Mouse (Mus musculus) right cerebral cortex, postnatal 25 days (tissue): Measurements from ENCODE around the gene Psmd2.
A peak's percentile ranks its signal among the peaks of the same experiment; 100 is the strongest.
"Not testable (repeated sequence)": the region's sequence is repeated elsewhere in the genome, so short reads cannot be mapped to it uniquely, and the experiment has no call there.

ENCODE experiments used
- DNase-seq: peaks from one replicate; pipeline ENCODE4 v3.0.0; 2022

The Psmd2 gene

GRCm38 (mm10) chr16:20668013-20668412 is 16.6 kb downstream of the Psmd2 start, which contains the start of gene Eif4g1:
TSS of gene Eif4g1 (plus strand) at chr16:20668313.
- not testable (repeated sequence) for DNase-seq

GRCm38 (mm10) chr16:20670291-20670690 is 18.8 kb downstream of the Psmd2 start:
- no peak for DNase-seq

GRCm38 (mm10) chr16:20671886-20672285 is 20.4 kb downstream of the Psmd2 start:
- DNase-seq = no peak

GRCm38 (mm10) chr16:20672500-20672902 is 21.0 kb downstream of the Psmd2 start:
- DNase-seq = peak; percentile 98

GRCm38 (mm10) chr16:20672965-20673705 is 21.7 kb downstream of the Psmd2 start:
- DNase-seq = no peak

- no peak for DNase-seq
These were observed 22.4 kb downstream of the Psmd2 start for GRCm38 (mm10) chr16:20673706-20674303.

DNA sequence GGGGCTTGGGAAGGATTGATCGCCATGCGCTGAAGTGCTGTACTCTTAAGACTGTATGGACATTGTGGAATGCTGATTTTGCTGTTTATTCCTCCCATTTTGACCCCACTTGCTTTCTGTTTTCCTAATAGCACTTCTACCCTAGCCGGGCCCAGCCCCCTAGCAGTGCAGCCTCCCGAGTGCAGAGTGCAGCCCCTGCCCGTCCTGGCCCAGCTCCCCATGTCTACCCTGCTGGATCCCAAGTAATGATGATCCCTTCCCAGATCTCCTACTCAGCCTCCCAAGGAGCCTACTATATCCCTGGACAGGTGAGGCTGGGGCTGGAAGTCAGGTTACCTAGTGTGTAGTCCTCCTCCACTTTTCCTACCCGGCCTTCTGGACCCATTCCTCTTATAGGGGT is 23.8 kb downstream of the Psmd2 start:
- DNase-seq = no peak

DNA sequence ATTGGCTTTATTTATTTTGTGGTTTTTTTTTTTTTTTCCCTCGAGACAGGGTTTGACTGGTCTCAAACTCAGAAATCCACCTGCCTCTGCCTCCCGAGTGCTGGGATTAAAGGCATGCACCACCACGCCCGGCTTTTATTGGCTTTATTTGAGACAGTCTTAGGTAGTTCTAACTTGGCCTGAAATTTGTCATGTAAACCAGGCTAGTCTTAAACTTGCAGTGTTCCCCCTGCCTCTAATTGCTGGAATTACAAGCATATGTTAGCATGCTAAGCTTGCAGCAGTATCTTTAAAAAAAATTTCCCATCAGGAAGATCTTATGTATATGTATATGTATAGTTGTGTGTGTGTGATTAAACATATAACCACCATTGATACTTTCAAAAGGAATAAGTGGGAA is 25.2 kb downstream of the Psmd2 start:
- DNase-seq = no peak

GRCm38 (mm10) chr16:20677380-20677779 is 25.9 kb downstream of the Psmd2 start:
- no peak for DNase-seq

- peak; percentile 68 for DNase-seq
These were observed 26.7 kb downstream of the Psmd2 start for GRCm38 (mm10) chr16:20677974-20678675.

- no peak for DNase-seq
These were observed 39.3 kb downstream of the Psmd2 start for GRCm38 (mm10) chr16:20690774-20691173.

GRCm38 (mm10) chr16:20691617-20692016 is 40.2 kb downstream of the Psmd2 start:
- DNase-seq = no peak

GRCm38 (mm10) chr16:20692241-20692965 is 41.0 kb downstream of the Psmd2 start:
- DNase-seq = no peak

DNA sequence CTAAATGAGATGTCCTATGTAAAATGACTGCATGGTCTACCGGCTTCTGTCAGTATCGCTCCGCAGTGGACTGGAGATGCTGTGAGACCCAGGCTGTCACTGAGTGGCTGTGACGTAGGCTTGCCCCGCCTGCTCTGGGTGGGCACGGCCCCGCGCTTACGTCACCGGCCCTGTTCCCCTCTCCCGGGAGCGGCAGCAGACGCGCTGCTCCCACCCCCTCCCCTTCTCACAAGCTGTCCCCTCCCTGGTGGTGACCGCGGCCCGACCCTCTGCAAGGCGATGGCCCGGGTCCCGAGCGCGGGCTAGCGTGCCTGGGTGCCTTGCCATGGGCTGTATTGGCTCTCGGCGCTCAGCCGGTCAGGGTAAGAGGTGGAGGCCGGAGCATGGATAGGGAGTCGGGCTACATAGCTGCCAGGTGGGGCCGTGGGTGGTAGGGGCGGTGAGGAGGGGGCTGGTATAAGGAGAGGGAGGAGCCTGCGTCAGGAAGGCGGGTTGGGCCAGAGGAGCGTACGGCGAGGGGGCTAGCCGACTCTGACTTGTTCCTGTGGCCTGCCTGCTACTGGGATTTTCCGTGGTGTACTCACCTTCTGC is 41.8 kb downstream of the Psmd2 start, which contains the start of gene Fam131a:
TSS of gene Fam131a (plus strand) at position 131 of the 591 bp plus-strand sequence.
- peak; percentile 96 for DNase-seq

- DNase-seq = peak; percentile 80
These were observed 43.3 kb downstream of the Psmd2 start for GRCm38 (mm10) chr16:20694781-20695180.

- DNase-seq = peak; percentile 99
These were observed 44.3 kb downstream of the Psmd2 start for GRCm38 (mm10) chr16:20695622-20696323.

DNA sequence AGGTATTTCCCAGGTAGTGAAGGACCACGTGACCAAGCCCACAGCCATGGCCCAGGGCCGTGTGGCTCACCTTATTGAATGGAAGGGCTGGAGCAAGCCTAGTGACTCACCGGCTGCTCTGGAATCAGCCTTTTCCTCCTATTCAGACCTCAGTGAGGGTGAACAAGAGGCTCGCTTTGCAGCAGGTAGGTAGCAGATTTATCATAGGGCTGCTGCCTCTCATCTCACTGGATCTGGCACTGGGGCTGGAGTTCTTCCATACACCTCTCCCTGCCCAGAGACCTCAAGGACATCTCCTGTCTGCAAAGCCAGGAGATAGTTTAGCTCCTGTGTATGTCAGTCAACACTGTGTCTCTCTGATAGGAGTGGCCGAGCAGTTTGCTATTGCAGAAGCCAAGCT is 47.8 kb downstream of the Psmd2 start:
- no peak for DNase-seq

GRCm38 (mm10) chr16:20700036-20700435 is 48.6 kb downstream of the Psmd2 start:
- no peak for DNase-seq

DNA sequence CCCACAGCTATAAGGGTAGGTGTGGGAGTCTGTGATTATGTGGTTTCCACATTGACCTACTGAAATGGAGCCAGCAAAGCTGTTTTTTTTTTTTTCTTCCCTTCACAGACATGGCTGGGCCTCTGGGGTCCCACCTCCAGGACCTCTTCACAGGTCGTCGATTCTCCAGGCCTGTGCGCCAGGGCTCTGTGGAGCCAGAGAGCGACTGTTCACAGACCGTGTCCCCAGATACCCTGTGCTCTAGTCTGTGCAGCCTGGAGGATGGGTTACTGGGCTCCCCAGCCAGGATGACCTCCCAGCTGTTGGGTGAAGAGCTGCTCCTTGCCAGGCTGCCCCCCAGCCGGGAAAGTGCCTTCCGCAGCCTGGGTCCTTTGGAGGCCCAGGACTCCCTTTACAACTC is 49.9 kb downstream of the Psmd2 start:
- DNase-seq = no peak

- no peak for DNase-seq
These were observed 50.5 kb downstream of the Psmd2 start for GRCm38 (mm10) chr16:20701729-20702521.

DNA sequence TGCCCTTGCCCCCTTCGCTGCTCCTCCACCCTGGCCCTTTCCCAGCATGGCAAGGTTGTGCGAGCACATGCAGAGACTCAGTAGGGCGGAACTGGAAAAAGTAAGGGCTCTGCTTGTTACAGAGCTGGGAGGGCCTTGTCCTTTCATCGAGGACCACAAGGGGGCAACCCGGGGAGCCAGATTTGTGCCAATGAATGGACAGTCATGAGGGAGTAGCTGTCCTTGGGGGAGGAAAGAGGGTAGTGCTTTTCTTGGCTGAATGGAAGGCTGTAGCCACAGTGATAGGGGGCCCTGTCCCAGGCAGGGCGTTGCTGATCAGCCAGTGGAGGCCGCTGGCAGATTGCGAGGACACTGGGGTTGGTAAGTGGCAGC is 51.1 kb downstream of the Psmd2 start:
- DNase-seq = no peak
